Mouse (Mus musculus): ENCODE results near the gene Gm7030.
"Not testable (repeated sequence)": the region's sequence is repeated elsewhere in the genome, so short reads cannot be mapped to it uniquely, and the experiment has no call there.

Gm7030 gene

GRCm38 (mm10) chr17:36082519-36083232, 46.5 kb downstream of the Gm7030 start:
- DNase-seq (ENCODE audit: low read depth, low spot score) = not testable (repeated sequence)

- not testable (repeated sequence) for DNase-seq (ENCODE audit: low read depth, low spot score)
These were observed 47.3 kb downstream of the Gm7030 start for GRCm38 (mm10) chr17:36081901-36082300.

- DNase-seq (ENCODE audit: low read depth, low spot score) = peak; percentile 88
These were observed 68.4 kb downstream of the Gm7030 start for GRCm38 (mm10) chr17:36060829-36061228.
